Mouse (Mus musculus) layer of hippocampus, postnatal 10 days (tissue): ENCODE data around the gene Prkg1. TPM values are rescaled to one million over a fixed set of nuclear protein-coding genes. Genes with fewer than 3 reads are reported as not detected.
"Not testable (repeated sequence)": the region's sequence is repeated elsewhere in the genome, so short reads cannot be mapped to it uniquely, and the experiment has no call there.

Source experiments
- DNase-seq, 2 experiments: peaks; one replicate each; pipeline ENCODE4 v3.0.0; 2021; ENCODE audit warnings: low spot score in 2 of 2
- total RNA-seq, 2 experiments: library from RNA; stranded (reverse); gene quantifications; 2 replicates each; pipeline ENCODE4 v1.2.3; 2021

Prkg1 gene
- total RNA-seq, 2 experiments from 2014 or later: 21.7 to 23.2 TPM

- DNase-seq: peak; percentile 21 to 30
Observed at GRCm38 (mm10) chr19:31336381-31336780, 428.5 kb downstream of the Prkg1 start.

- DNase-seq: no peak
Observed at GRCm38 (mm10) chr19:31329893-31330292, 434.9 kb downstream of the Prkg1 start.

GRCm38 (mm10) chr19:31304760-31305159 lies 460.1 kb downstream of the Prkg1 start:
- DNase-seq: no peak

GRCm38 (mm10) chr19:31291231-31291630 lies 473.6 kb downstream of the Prkg1 start:
- no peak for DNase-seq

- no peak for DNase-seq
Observed at GRCm38 (mm10) chr19:31284581-31284980, 480.3 kb downstream of the Prkg1 start.

GRCm38 (mm10) chr19:31284126-31284525 lies 480.7 kb downstream of the Prkg1 start:
- no peak for DNase-seq

- DNase-seq: no peak
Observed at GRCm38 (mm10) chr19:31283617-31284016, 481.2 kb downstream of the Prkg1 start.

GRCm38 (mm10) chr19:31279797-31280486 lies 484.9 kb downstream of the Prkg1 start:
- peak; percentile 64 to 72 for DNase-seq

- DNase-seq: no peak
Observed at GRCm38 (mm10) chr19:31262438-31262837, 502.4 kb downstream of the Prkg1 start.

GRCm38 (mm10) chr19:31260494-31260893 lies 504.3 kb downstream of the Prkg1 start:
- DNase-seq: no peak

- no peak for DNase-seq
Observed at GRCm38 (mm10) chr19:31255780-31256179, 509.1 kb downstream of the Prkg1 start.

- DNase-seq: no peak
Observed at GRCm38 (mm10) chr19:31232410-31232809, 532.4 kb downstream of the Prkg1 start.

- no peak for DNase-seq
Observed at GRCm38 (mm10) chr19:31228385-31228784, 536.4 kb downstream of the Prkg1 start.

GRCm38 (mm10) chr19:31223457-31223856 lies 541.4 kb downstream of the Prkg1 start:
- no peak for DNase-seq

GRCm38 (mm10) chr19:31219261-31219660 lies 545.6 kb downstream of the Prkg1 start:
- not testable (repeated sequence) for DNase-seq

GRCm38 (mm10) chr19:31210850-31211249 lies 554.0 kb downstream of the Prkg1 start:
- no peak for DNase-seq

- no peak for DNase-seq
Observed at GRCm38 (mm10) chr19:31210449-31210848, 554.4 kb downstream of the Prkg1 start.

- no peak for DNase-seq
Observed at GRCm38 (mm10) chr19:31199583-31199982, 565.2 kb downstream of the Prkg1 start.

- DNase-seq: no peak
Observed at GRCm38 (mm10) chr19:31198461-31198860, 566.4 kb downstream of the Prkg1 start.

- no peak for DNase-seq
Observed at GRCm38 (mm10) chr19:31197076-31197475, 567.8 kb downstream of the Prkg1 start.

- peak; percentile 9 to 24 for DNase-seq
Observed at GRCm38 (mm10) chr19:31188559-31189218, 576.1 kb downstream of the Prkg1 start.

GRCm38 (mm10) chr19:31180757-31181156 lies 584.1 kb downstream of the Prkg1 start:
- no peak for DNase-seq
